Mouse (Mus musculus): ENCODE measurements at regions not wholly inside any gene's neighbourhood (a gene's known extent, or its start where the extent isn't known, plus 50 kb on each side); places are given as distances from the start of the nearest gene placed in this dataset.

DNA sequence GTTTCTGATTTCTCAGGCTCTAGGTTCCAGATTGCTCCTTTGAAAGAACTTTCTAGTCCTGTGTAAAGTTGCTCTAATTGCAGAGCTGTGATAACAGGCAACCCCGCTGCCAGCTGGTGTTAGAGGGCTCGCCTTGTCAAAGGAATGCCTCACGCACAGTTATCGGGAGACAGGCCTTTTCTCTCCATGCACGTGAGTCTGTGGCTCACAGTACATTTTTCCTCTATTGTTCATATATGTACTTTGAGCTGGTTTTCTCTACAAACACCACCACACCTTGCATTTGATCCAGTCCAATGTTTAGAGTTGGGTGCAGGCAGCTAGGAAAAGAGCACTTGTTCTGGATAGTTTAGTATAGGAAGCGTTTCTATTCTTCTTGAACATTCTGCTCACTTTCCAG, 151.6 kb upstream of the Rhobtb1 start:
- TF ChIP-seq CTCF (IDR thresholded peaks at IDR 0.05; ENCODE audit: borderline replicate concordance, insufficient read depth, low read depth, low read length): no peak
- no peak for TF ChIP-seq POLR2A (IDR thresholded peaks at IDR 0.05; ENCODE audit: borderline replicate concordance, insufficient read depth, low read length)

All from cerebellum, adult 2 months (tissue).